Mouse (Mus musculus) hindbrain, embryonic 16.5 days (tissue): ENCODE data around the gene Dnajc21. TPM values are rescaled to one million over a fixed set of nuclear protein-coding genes. Genes with fewer than 3 reads are reported as not detected.

Source experiments
- ATAC-seq: fragments of 200-750 bp; cut with Nextera tagmentation; 2 replicates; pipeline ENCODE4 v1.8.0; 2017; ENCODE audit warnings: moderate TSS enrichment, moderate library complexity
- H3K27ac ChIP-seq: fragments of 300-500 bp; sonication (generic); 2 replicates; pipeline ENCODE4 v1.5.1; 2014; ENCODE audit warnings: low read depth, mild to moderate bottlenecking, control low read depth, low read length, moderate library complexity
- H3K27me3 ChIP-seq: fragments of 300-500 bp; sonication (generic); replicated peaks from 2 replicates; pipeline ENCODE4 v1.6.1; 2014; ENCODE audit warnings: low read length; ENCODE audit not compliant: control insufficient read depth, insufficient read depth
- H3K36me3 ChIP-seq: fragments of 300-500 bp; sonication (generic); 2 replicates; pipeline ENCODE4 v1.6.1; 2014; ENCODE audit warnings: mild to moderate bottlenecking, low read length, moderate library complexity, mixed read lengths; ENCODE audit not compliant: control insufficient read depth, insufficient read depth
- H3K4me1 ChIP-seq: fragments of 300-500 bp; sonication (generic); 2 replicates; pipeline ENCODE4 v1.6.1; 2014; ENCODE audit warnings: low read depth, low read length; ENCODE audit not compliant: control insufficient read depth, insufficient read depth
- H3K4me2 ChIP-seq: fragments of 300-500 bp; sonication (generic); 2 replicates; pipeline ENCODE4 v1.6.1; 2014; ENCODE audit warnings: mild to moderate bottlenecking, low read length, control low read depth, moderate library complexity
- H3K4me3 ChIP-seq: fragments of 300-500 bp; sonication (generic); 2 replicates; pipeline ENCODE4 v1.5.1; 2014; ENCODE audit warnings: mild to moderate bottlenecking, low read length, control low read depth, moderate library complexity
- H3K9ac ChIP-seq: fragments of 300-500 bp; sonication (generic); 2 replicates; pipeline ENCODE4 v1.6.1; 2014; ENCODE audit warnings: low read depth, mild to moderate bottlenecking, control low read depth, low read length, moderate library complexity
- H3K9me3 ChIP-seq: fragments of 300-500 bp; sonication (generic); 2 replicates; pipeline ENCODE4 v1.6.1; 2014; ENCODE audit warnings: mild to moderate bottlenecking, low read length, moderate library complexity; ENCODE audit not compliant: control insufficient read depth
- WGBS: fragments of 180-500 bp; shearing (Covaris S2); extraction: QIAGEN DNeasy Blood & Tissue Kit; methylation state at CpG from one replicate; pipeline ENCODE4 v1.1.7; 2014; 5-methylcytosine and 5-hydroxymethylcytosine counted together
- polyA plus RNA-seq: library from polyadenylated mRNA; unstranded; fragments of >200 nt; fragmentation: Nextera tagmentation; extraction: Ambion mirVana; gene quantifications from 2 replicates; pipeline ENCODE4 v1.2.1, GENCODE M21; 2015

The Dnajc21 gene
- polyA plus RNA-seq, 1 experiment from 2014 or later, result 6.4 TPM

DNA sequence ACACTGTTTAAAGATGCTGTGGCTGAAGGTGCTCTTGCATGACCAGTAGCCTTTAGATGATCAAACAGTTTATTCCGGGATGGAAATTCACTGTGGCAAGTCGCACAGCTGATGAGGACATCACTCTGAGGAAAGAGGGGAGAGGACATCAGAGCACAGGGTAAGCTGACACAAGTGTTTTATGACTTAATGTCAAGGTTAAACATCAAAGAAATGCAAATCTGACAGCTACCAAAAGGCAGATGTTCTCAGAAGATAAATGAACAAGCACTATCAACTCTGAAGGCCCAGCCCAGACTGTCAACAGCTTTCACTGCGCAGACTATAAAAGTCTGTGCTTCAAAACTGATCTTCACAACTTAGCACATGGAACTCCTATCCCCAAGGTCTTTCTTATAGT is 23.2 kb downstream of the Dnajc21 start:
- no peak overlapping the region for H3K9ac ChIP-seq
- no peaks in the 10 kb centered on the region for H3K9me3 ChIP-seq
- ATAC-seq, result no peak
- H3K4me1 ChIP-seq, result no peaks in the 10 kb centered on the region
- no peak overlapping the region for H3K4me3 ChIP-seq
- H3K27ac ChIP-seq, result no peak overlapping the region
- peaks cover 37% of the 10 kb centered on the region for H3K36me3 ChIP-seq
- no peaks in the 10 kb centered on the region for H3K27me3 ChIP-seq
- no peak overlapping the region for H3K4me2 ChIP-seq
- 81% methylated on average over 3 of the region's 3 CpGs for WGBS

DNA sequence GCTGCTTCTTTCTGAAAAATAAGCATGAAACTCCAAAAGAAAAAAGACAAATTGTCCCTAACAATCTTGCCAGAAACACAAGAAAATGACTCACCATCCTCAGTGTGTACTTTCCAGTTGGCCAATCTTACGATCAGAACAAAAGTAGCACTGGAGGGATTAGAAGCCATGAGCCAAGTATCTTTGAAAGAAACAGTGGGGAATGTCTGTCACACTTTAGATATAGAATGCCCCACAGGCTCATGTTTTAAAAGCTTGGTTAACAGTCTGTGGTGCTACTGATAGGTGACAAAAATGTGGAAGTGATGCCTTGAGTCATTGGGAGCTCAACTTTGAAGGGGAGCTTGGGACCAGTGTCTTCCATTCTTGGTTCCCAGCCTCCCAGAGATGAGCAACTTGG is 28.0 kb downstream of the Dnajc21 start:
- WGBS, result 58% methylated on average over 1 of the region's 1 CpGs
- Histone ChIP-seq H3K9ac (no peak overlapping the region), H3K9me3 (no peaks in the 10 kb centered on the region), H3K27me3 (no peaks in the 10 kb centered on the region), H3K27ac (no peak overlapping the region), H3K4me1 (no peaks in the 10 kb centered on the region), H3K36me3 (peaks cover 19% of the 10 kb centered on the region), H3K4me3 (no peak overlapping the region), H3K4me2 (no peak overlapping the region)
- no peak for ATAC-seq

DNA sequence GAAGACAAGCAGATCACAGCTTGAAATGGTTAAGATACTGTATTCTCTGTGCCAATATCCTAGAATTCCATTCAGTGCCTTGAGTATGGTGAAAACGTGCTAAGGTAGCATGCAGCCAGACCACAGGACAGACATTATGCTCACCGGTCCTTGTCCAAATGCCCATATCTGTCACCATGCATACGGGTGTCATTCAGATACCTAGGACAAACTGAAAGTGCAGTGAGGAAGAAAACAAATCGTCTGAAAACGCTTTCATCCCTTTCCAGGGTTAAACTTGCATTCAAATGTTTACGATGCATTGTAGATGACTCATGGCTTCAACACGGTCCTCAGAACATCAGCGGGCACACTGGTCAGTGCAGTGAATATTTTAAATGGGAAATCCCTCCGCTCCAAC is 28.8 kb downstream of the Dnajc21 start:
- Histone ChIP-seq H3K27me3 (no peaks in the 10 kb centered on the region), H3K4me1 (no peaks in the 10 kb centered on the region), H3K27ac (no peak overlapping the region), H3K36me3 (peaks cover 15% of the 10 kb centered on the region; the same call in 1 of the 2 replicates), H3K4me3 (no peak overlapping the region), H3K9ac (no peak overlapping the region), H3K4me2 (no peak overlapping the region), H3K9me3 (no peaks in the 10 kb centered on the region)
- no peak for ATAC-seq
- WGBS, result 91% methylated on average over 9 of the region's 9 CpGs

DNA sequence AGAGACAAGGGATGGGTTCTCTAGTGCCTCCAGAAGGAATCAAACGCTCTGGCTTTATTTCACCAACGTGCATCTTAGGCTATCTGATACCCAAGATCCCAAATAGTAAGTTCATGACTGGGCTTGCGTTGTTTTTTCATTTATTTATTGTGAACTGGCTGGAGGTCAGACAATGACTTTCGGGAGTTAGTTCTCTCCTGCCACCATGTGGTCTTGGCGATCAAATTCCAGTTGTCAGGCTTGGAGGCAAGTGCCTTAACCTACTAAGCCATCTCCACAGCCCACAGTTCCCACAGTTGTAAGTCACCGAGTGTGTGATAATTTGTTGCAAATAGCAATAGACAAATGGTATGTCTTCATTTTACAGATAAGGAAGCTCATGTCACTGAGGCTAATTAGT is 30.4 kb downstream of the Dnajc21 start:
- Histone ChIP-seq H3K9me3 (no peaks in the 10 kb centered on the region), H3K36me3 (peaks cover 10% of the 10 kb centered on the region; the same call in 1 of the 2 replicates), H3K4me1 (no peaks in the 10 kb centered on the region), H3K4me3 (no peak overlapping the region), H3K27me3 (no peaks in the 10 kb centered on the region), H3K4me2 (no peak overlapping the region), H3K9ac (no peak overlapping the region), H3K27ac (no peak overlapping the region)
- ATAC-seq, result no peak
- WGBS, result 72% methylated on average over 6 of the region's 6 CpGs

DNA sequence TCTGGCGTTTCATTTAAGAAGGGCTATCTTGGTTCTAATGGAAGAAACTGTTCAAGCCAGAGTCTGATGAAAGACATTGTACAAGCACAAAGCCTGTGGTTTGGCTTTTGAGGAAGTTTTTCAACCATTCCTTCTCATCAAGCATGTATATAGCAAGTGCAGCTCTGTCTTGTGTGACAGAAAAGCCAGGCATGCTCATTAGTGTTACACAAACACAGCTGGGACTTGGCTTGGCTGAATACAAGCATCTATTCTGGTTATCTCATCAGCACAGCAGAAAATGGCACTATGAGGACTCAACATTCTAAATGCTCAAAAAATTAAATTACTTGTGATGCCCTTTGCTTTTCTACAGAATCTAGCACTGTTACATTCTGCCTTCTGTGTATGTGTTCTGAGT is 33.4 kb downstream of the Dnajc21 start:
- no peaks in the 10 kb centered on the region for H3K9me3 ChIP-seq
- no peak for ATAC-seq
- H3K27me3 ChIP-seq, result no peaks in the 10 kb centered on the region
- WGBS, result 89% methylated on average over 1 of the region's 1 CpGs
- H3K9ac ChIP-seq, result no peak overlapping the region
- no peak overlapping the region for H3K4me2 ChIP-seq
- H3K36me3 ChIP-seq, result 0 out of 2 replicates have a peak, but pooled peaks cover 2% of the 10 kb centered on the region
- no peaks in the 10 kb centered on the region for H3K4me1 ChIP-seq
- no peak overlapping the region for H3K4me3 ChIP-seq
- H3K27ac ChIP-seq, result no peak overlapping the region

DNA sequence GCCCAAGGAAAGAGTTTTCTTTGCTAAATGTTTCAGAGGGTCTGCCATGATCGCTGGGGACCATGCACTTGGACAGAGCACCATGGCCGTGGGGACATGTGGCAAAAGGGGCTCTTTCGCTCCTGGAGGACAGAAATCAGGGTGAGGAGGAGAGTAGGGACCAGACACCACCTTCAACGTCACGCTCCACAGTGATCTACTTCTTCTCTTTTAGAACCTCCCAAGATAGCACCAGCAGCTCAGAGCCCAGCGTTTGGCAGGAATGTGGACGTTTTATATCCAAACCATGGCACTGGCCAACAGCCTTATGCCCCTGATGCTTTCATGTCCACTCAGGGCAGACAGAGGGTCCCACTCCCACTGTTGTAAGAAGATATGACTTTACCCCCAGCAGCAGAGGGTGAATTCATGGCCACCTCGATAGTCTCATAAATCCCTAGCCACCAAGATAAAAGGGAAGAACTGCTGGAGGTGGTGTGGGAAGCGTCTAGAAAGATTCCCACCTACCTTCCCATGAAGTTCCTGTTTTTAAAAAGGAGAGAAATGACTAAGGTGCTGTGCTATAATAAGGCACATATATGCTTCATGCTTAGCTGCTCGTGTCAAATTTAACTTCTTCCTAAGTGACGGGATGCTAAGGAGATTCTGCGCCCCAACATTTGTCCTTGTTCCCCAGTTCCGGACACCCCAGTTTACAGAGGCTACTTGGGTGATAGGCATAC is 43.6 kb downstream of the Dnajc21 start:
- peaks cover 2% of the 10 kb centered on the region for H3K4me1 ChIP-seq
- WGBS, result 94% methylated on average over 13 of the region's 13 CpGs
- ATAC-seq, result no peak
- no peak overlapping the region for H3K9ac ChIP-seq
- no peak overlapping the region for H3K4me3 ChIP-seq
- H3K9me3 ChIP-seq, result no peaks in the 10 kb centered on the region
- no peak overlapping the region for H3K4me2 ChIP-seq
- no peaks in the 10 kb centered on the region for H3K27me3 ChIP-seq
- H3K36me3 ChIP-seq, result no peaks in the 10 kb centered on the region
- no peak overlapping the region for H3K27ac ChIP-seq

DNA sequence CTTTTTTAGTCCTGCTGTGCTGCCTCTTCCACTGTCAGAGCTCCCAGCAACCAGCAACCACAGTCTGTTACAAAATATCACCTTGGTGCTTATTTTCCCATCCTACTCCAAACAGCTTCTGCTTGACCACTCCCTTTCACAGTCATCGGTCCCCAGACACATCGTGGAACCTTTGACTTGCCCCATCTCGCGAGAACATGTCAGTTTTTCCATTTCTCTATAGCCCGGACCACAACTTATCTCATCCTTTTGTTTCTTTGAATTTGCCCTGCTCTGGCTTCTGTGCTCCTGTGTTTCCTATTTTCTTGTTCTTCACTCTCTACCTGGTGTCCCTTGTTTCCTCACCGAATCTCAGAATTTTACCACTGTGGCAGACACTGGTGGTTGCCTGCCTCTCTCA is 44.2 kb downstream of the Dnajc21 start:
- peaks cover 6% of the 10 kb centered on the region for H3K4me1 ChIP-seq
- WGBS, result 95% methylated on average over 6 of the region's 6 CpGs
- no peaks in the 10 kb centered on the region for H3K9me3 ChIP-seq
- no peak overlapping the region for H3K9ac ChIP-seq
- no peak overlapping the region for H3K27ac ChIP-seq
- H3K4me3 ChIP-seq, result no peak overlapping the region
- H3K36me3 ChIP-seq, result no peaks in the 10 kb centered on the region
- H3K4me2 ChIP-seq, result no peak overlapping the region
- H3K27me3 ChIP-seq, result no peaks in the 10 kb centered on the region
- no peak for ATAC-seq

DNA sequence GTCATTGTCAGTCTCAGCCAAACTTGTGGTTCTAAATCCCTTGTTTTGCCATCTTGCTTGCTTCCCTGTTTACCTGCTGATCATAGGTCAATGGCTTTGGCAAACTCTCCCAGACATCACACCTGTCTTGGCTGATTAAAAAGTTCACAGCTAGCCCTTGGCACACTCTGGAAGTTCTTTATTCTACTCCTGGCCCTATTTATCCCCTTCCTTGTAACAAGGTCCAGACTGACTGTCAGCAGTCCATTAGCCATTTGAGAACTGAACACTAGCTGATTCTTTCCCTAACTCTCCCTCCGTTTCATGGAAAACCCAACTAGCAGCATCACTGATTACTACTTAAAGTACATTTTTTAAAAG is 48.6 kb downstream of the Dnajc21 start:
- 25% methylated on average over 1 of the region's 1 CpGs for WGBS
- Histone ChIP-seq H3K36me3 (no peaks in the 10 kb centered on the region), H3K9me3 (no peaks in the 10 kb centered on the region), H3K4me3 (no peak overlapping the region), H3K4me1 (peaks cover 6% of the 10 kb centered on the region), H3K27me3 (no peaks in the 10 kb centered on the region), H3K4me2 (no peak overlapping the region), H3K27ac (no peak overlapping the region), H3K9ac (no peak overlapping the region)
- peak; percentile 59 for ATAC-seq

DNA sequence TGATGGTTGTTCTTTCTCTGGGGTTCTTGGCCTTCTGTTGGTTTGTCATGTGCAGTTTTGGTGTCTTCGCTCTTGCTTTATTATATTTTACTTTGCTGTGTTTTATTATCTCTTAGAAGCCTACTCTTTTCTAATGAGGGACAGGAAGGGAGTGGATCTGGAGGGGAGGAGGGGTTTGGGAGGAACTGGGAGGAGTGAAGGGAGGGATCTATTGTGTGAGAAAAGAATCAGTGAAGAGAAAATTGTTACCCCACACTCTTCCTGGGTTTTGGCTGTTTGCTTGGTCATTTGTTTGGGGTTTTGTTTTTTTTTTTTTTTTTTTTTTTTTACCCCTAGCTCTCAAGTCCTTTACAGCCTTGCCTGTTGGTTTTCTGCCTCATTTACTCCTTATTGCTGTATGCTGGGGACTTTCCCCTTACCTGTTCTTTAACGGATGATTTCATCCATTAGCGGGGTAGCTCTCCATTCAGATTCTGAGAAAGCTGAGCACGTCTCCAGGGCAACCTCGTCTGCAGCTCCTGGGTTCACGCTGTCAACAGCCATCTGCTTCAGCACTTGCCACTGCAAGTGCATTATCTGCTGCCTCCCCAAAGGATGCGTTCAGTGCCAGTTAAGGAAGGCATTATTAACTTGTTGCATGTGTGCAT is 49.1 kb downstream of the Dnajc21 start:
- Histone ChIP-seq H3K4me2 (no peak overlapping the region), H3K9ac (no peak overlapping the region), H3K9me3 (no peaks in the 10 kb centered on the region), H3K27me3 (no peaks in the 10 kb centered on the region), H3K4me3 (no peak overlapping the region), H3K36me3 (no peaks in the 10 kb centered on the region), H3K4me1 (peaks cover 6% of the 10 kb centered on the region), H3K27ac (no peak overlapping the region)
- peak; percentile 92 for ATAC-seq
- WGBS, result 17% methylated on average over 7 of the region's 7 CpGs
